Mouse (Mus musculus): Measurements from ENCODE around the gene Nfix. TPM values are rescaled to one million over a fixed set of nuclear protein-coding genes. Genes with fewer than 3 reads are reported as not detected.
"Not testable (repeated sequence)": the region's sequence is repeated elsewhere in the genome, so short reads cannot be mapped to it uniquely, and the experiment has no call there.

Gene Nfix
- polyA plus RNA-seq, 1 experiment from 2014 or later, result 39.2 TPM

DNA sequence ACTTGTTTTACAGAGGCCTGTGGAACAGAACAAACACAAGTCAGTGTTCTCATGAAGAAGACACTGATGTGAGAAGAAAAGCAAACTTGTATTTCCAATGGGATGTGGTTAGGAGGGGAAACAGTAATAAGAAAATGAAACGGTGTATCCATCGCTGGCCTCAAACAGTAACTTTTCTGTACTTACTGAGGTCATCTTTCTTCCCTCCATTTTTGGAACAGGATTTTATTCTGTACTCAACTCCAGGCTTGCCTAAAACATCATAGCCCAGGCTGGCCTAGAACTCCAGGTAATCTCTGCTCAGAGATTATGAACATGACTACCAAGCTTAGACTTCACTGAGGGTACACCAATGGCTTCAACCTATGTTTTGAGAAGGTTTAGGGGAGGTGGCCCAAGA, 39.3 kb upstream of the Nfix start:
- H3K9ac ChIP-seq, result peak overlapping the region; percentile 92

GRCm38 (mm10) chr8:84838513-84838912, 38.4 kb upstream of the Nfix start:
- peaks cover 45% of the 10 kb centered on the region for H3K4me1 ChIP-seq
- H3K4me3 ChIP-seq, result no peak overlapping the region
- H3K36me3 ChIP-seq, result peaks cover 80% of the 10 kb centered on the region
- H3K9ac ChIP-seq, result no peak overlapping the region
- no peaks in the 10 kb centered on the region for H3K9me3 ChIP-seq
- WGBS, result 76% methylated on average over 5 of the region's 5 CpGs
- ATAC-seq (ENCODE audit: borderline replicate concordance, extremely low read depth, low FRiP score, low TSS enrichment), result no peak
- no peaks in the 10 kb centered on the region for H3K27me3 ChIP-seq
- no peak overlapping the region for H3K4me2 ChIP-seq
- H3K27ac ChIP-seq, result no peak overlapping the region

More for the DNA sequence above, 39.3 kb upstream of the Nfix start:
- H3K36me3 ChIP-seq, result peaks cover 81% of the 10 kb centered on the region
- H3K9me3 ChIP-seq, result no peaks in the 10 kb centered on the region
- 85% methylated on average over 2 of the region's 2 CpGs for WGBS
- peak overlapping the region; percentile 63 for H3K4me2 ChIP-seq
- peak overlapping the region; percentile 90; the same call in 1 of the 2 replicates for H3K27ac ChIP-seq
- peaks cover 45% of the 10 kb centered on the region for H3K4me1 ChIP-seq
- peak overlapping the region; percentile 89 for H3K4me3 ChIP-seq
- ATAC-seq (ENCODE audit: borderline replicate concordance, extremely low read depth, low FRiP score, low TSS enrichment), result no peak
- no peaks in the 10 kb centered on the region for H3K27me3 ChIP-seq

DNA sequence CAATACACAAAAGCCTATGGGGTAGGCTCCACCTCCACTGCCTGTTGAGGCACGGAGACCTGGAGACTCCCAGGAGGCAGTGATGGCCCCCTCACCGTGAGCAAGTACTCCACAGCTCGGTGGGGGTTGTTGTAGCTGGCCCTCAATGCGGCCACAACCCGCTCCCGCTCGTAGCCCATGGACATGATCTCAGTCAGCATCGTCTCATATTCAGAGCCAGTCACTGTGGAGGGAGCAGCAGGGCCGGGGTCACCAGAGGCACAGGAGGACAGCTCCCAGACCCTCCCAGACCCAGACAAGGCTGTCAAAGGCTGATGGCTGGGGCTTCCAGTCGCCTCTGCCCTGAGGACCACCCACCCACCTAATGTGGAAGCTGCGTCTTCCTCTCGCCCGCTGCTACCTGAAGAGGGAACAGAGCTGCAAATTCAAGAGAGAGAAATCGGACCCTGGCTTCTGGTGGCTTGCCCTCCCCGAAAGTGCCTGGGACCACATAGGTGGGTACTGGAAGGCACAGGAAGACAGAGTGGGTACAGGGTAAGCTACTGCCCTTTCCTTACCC, 37.8 kb upstream of the Nfix start:
- Histone ChIP-seq H3K4me3 (no peak overlapping the region), H3K9me3 (no peaks in the 10 kb centered on the region), H3K4me1 (peaks cover 46% of the 10 kb centered on the region), H3K36me3 (peaks cover 75% of the 10 kb centered on the region), H3K9ac (no peak overlapping the region), H3K4me2 (no peak overlapping the region), H3K27ac (no peak overlapping the region), H3K27me3 (no peaks in the 10 kb centered on the region)
- ATAC-seq (ENCODE audit: borderline replicate concordance, extremely low read depth, low FRiP score, low TSS enrichment), result no peak
- WGBS, result 81% methylated on average over 15 of the region's 15 CpGs

GRCm38 (mm10) chr8:84837149-84837911, 37.2 kb upstream of the Nfix start:
- no peak for ATAC-seq (ENCODE audit: borderline replicate concordance, extremely low read depth, low FRiP score, low TSS enrichment)

DNA sequence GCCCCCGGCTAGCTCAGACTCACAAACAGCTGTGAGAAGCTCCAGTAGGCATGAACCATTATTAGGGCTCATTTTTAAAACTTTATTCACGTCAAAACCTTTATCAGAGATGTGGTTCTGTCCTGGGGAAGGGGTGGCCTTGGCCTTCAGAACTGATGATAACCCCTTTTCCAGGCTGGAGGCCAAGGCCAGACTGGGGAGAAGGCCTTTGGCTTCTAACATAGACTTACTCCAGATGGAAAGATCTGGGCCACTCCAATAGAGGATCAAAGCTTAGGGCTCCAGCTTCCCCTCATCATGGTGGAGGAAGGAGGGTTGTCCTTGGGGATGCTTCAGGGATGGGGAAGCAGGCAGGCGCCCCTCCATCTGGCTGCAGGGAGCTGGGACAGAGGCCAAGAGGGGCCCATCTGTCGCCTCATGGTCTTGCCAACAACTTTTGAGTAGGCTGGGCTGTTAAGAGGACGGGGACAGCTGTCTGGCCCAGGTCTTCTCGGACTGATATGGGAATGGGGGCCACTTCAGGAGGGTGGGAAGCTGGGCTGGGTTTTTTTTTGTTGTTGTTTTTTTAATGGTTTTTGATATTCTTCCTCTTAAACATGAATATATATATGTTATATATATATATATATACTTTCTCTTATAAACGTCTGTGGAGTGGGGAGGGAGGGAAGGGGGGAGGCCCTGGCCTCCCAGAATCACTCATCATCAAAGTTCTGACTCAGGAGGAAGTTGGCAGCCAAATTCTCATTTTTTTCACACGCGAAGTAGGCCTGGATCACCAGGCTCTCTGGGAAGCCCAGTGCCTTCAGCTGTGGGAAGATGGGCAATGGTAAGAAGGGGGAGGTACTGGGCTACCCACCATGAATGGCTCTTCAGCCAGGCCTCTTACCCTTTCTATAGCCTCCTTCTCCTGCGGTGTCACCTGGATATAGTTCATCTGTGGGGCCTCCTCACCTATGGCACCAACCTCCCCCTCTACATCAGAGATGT, 35.0 kb upstream of the Nfix start:
- peaks cover 49% of the 10 kb centered on the region for H3K4me1 ChIP-seq
- 49% methylated on average over 10 of the region's 10 CpGs for WGBS
- H3K4me2 ChIP-seq, result no peak overlapping the region
- peak overlapping the region; percentile 32 for H3K27ac ChIP-seq
- no peaks in the 10 kb centered on the region for H3K27me3 ChIP-seq
- H3K36me3 ChIP-seq, result peaks cover 54% of the 10 kb centered on the region
- ATAC-seq (ENCODE audit: borderline replicate concordance, extremely low read depth, low FRiP score, low TSS enrichment), result peak; percentile 68
- no peak overlapping the region for H3K4me3 ChIP-seq
- H3K9me3 ChIP-seq, result no peaks in the 10 kb centered on the region
- H3K9ac ChIP-seq, result no peak overlapping the region

More at GRCm38 (mm10) chr8:84837149-84837911, 37.2 kb upstream of the Nfix start:
- H3K36me3 ChIP-seq, result peaks cover 68% of the 10 kb centered on the region
- no peak overlapping the region for H3K27ac ChIP-seq
- peaks cover 49% of the 10 kb centered on the region for H3K4me1 ChIP-seq
- WGBS, result 52% methylated on average over 8 of the region's 8 CpGs
- no peaks in the 10 kb centered on the region for H3K9me3 ChIP-seq
- H3K4me2 ChIP-seq, result no peak overlapping the region
- no peak overlapping the region for H3K4me3 ChIP-seq
- no peaks in the 10 kb centered on the region for H3K27me3 ChIP-seq
- no peak overlapping the region for H3K9ac ChIP-seq

- peak overlapping the region; percentile 32 for H3K27ac ChIP-seq
- H3K4me2 ChIP-seq, result no peak overlapping the region
- H3K4me3 ChIP-seq, result no peak overlapping the region
- no peak overlapping the region for H3K9ac ChIP-seq
- 83% methylated on average over 19 of the region's 19 CpGs for WGBS
- no peaks in the 10 kb centered on the region for H3K9me3 ChIP-seq
- no peak for ATAC-seq (ENCODE audit: borderline replicate concordance, extremely low read depth, low FRiP score, low TSS enrichment)
- H3K4me1 ChIP-seq, result peaks cover 43% of the 10 kb centered on the region
- H3K36me3 ChIP-seq, result peaks cover 54% of the 10 kb centered on the region
- no peaks in the 10 kb centered on the region for H3K27me3 ChIP-seq
Observed at GRCm38 (mm10) chr8:84834002-84834865, 34.1 kb upstream of the Nfix start.

DNA sequence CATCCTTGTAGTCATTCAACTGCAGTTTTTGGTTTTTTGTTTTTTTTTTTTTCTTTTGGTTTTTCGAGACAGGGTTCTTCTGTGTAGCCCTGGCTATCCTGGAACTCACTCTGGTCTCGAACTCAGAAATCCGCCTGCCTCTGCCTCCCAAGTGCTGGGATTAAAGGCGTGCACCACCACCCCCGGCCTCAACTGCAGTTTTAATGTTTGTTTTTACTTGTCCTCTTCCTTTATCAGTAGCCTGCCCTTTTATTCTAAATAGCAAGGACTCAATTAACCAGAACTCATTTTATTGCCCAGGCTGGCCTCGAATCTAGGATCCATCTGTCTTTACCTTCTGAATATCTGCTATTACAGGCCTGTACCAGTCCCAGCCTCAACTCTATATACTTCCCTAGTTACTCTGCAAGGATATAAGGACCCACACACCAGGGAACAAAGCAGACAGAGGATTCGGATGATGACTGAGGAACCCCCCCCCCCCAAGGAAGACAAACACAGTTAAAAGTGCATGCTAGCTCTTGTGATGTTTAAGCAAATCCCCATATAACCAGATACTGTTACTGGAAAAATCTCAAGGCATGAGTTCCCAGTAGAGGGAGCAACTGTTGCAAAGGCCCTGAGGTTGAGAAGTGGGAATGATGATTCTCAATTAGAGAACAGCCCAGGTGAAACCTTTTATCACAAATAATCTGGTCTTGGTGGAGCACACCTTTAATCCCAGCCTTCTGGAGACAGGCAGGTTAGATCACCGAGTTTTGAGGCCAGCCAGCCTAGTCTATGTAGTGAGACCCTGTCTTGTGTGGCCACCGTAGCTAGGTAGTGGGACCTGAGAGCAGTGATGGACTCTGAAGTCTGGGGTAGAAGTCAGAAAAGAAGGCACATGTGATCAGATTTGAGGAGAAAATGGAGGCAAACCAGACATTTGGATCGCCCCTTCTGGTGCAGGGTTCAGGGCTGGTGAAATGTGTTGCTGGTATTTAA, 32.9 kb upstream of the Nfix start:
- Histone ChIP-seq H3K9me3 (no peaks in the 10 kb centered on the region), H3K36me3 (peaks cover 43% of the 10 kb centered on the region), H3K27me3 (no peaks in the 10 kb centered on the region), H3K27ac (peak overlapping the region; percentile 89), H3K4me3 (peak overlapping the region; percentile 70), H3K9ac (peak overlapping the region; percentile 90), H3K4me1 (peaks cover 40% of the 10 kb centered on the region), H3K4me2 (peak overlapping the region; percentile 63)
- 55% methylated on average over 10 of the region's 10 CpGs for WGBS
- no peak for ATAC-seq (ENCODE audit: borderline replicate concordance, extremely low read depth, low FRiP score, low TSS enrichment)

DNA sequence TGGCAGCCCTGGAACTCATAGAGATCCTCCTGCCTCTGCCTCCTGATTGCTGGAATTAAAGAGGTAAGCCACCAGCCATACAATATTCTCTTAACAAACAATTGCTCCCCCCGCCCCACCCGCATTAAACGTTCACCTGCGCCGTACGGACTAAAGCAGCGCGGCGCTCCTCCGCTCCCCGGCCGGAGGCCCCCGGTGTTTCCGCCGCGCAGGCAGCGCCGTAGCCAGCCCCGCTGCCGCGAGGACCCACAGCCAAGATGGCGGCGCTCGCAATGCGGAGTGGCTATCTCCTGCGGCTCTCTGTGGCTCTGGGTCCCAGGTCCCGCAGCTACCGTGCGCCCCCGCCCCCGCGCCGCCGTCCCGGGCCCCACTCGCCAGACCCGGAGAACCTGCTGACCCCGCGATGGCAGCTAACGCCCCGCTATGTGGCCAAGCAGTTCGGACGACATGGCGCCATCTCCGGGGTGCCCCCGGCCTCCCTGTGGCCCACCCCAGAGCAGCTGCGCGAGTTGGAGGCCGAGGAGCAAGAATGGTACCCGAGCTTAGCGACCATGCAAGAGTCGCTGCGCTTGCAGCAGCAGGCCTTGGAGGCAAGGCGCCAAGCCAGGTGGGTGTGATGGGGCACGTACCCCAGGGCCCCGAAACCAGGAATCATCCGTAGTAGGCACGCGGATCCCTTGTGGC, 32.0 kb upstream of the Nfix start:
- H3K4me3 ChIP-seq, result peak overlapping the region; percentile 70
- peak overlapping the region; percentile 90 for H3K9ac ChIP-seq
- no peaks in the 10 kb centered on the region for H3K27me3 ChIP-seq
- no peaks in the 10 kb centered on the region for H3K9me3 ChIP-seq
- H3K36me3 ChIP-seq, result peaks cover 34% of the 10 kb centered on the region
- peak overlapping the region; percentile 63 for H3K4me2 ChIP-seq
- peak overlapping the region; percentile 89 for H3K27ac ChIP-seq
- WGBS, result under 1% methylated on average over 59 of the region's 59 CpGs
- peaks cover 35% of the 10 kb centered on the region for H3K4me1 ChIP-seq
- ATAC-seq (ENCODE audit: borderline replicate concordance, extremely low read depth, low FRiP score, low TSS enrichment), result peak; percentile 79

GRCm38 (mm10) chr8:84831490-84831889, 31.3 kb upstream of the Nfix start, which contains the start of gene Gadd45gip1:
TSS of gene Gadd45gip1 (plus strand) at chr8:84831522.
- ATAC-seq (ENCODE audit: borderline replicate concordance, extremely low read depth, low FRiP score, low TSS enrichment), result no peak
- Histone ChIP-seq H3K9ac (peak within 1 kb of the TSS; percentile 90), H3K9me3 (no peaks in the 10 kb centered on the region), H3K4me2 (peak within 1 kb of the TSS; percentile 63), H3K36me3 (peaks cover 27% of the 10 kb centered on the region), H3K27ac (peak within 1 kb of the TSS; percentile 89), H3K27me3 (no peaks in the 10 kb centered on the region), H3K4me1 (peaks cover 33% of the 10 kb centered on the region), H3K4me3 (peak within 1 kb of the TSS; percentile 70)
- WGBS, result 61% methylated on average over 11 of the region's 11 CpGs

GRCm38 (mm10) chr8:84826518-84826917, 26.4 kb upstream of the Nfix start:
- not testable (repeated sequence) for H3K9me3 ChIP-seq; H3K4me1 ChIP-seq; H3K36me3 ChIP-seq; H3K4me2 ChIP-seq; H3K27me3 ChIP-seq; H3K4me3 ChIP-seq; H3K27ac ChIP-seq; H3K9ac ChIP-seq; ATAC-seq (ENCODE audit: borderline replicate concordance, extremely low read depth, low FRiP score, low TSS enrichment)
- WGBS, result 83% methylated on average over 2 of the region's 2 CpGs
